Mouse (Mus musculus) MEL (cell line): ENCODE results near the gene Ckmt2. TPM values are rescaled to one million over a fixed set of nuclear protein-coding genes. Genes with fewer than 3 reads are reported as not detected.

Experiments used
- BHLHE40 ChIP-seq: IDR thresholded peaks from 2 replicates; pipeline ENCODE4 v1.6.1; 2012; ENCODE audit warnings: low read depth, mild to moderate bottlenecking, inconsistent platforms, low read length, improper control_type of control experiment, borderline replicate concordance
- CHD2 ChIP-seq: IDR thresholded peaks from 2 replicates; pipeline ENCODE4 v1.6.1; 2011; ENCODE audit warnings: low read length, improper control_type of control experiment
- GABPA ChIP-seq: IDR thresholded peaks from 2 replicates; pipeline ENCODE4 v1.6.1; 2012; ENCODE audit warnings: low read depth, mild to moderate bottlenecking, inconsistent platforms, low read length, improper control_type of control experiment, moderate library complexity
- HCFC1 ChIP-seq: IDR thresholded peaks from 2 replicates; pipeline ENCODE4 v1.6.1; 2012; ENCODE audit warnings: low read depth, mild to moderate bottlenecking, inconsistent platforms, low read length, improper control_type of control experiment, moderate library complexity
- MAFK ChIP-seq: IDR thresholded peaks from 2 replicates; pipeline ENCODE4 v1.6.1; 2011; ENCODE audit warnings: low read depth, mild to moderate bottlenecking, low read length, improper control_type of control experiment, borderline replicate concordance
- MAX ChIP-seq: IDR thresholded peaks from 2 replicates; pipeline ENCODE4 v1.6.1; 2011; ENCODE audit warnings: low read length, improper control_type of control experiment
- POLR2A ChIP-seq, 2 experiments: IDR thresholded peaks; 2 replicates each; pipeline ENCODE4 v1.6.1; 2011 to 2012; ENCODE audit warnings: low read length in 2 of 2, mild to moderate bottlenecking in 2 of 2, control low read depth in 1 of 2, improper control_type of control experiment in 1 of 2, low read depth in 1 of 2, moderate library complexity in 1 of 2; ENCODE audit not compliant: control insufficient read depth in 1 of 2, insufficient read depth in 1 of 2, poor library complexity in 1 of 2
- POLR2AphosphoS2 ChIP-seq: IDR thresholded peaks from 2 replicates; pipeline ENCODE4 v1.6.1; 2011; ENCODE audit warnings: low read length, improper control_type of control experiment
- RAD21 ChIP-seq: IDR thresholded peaks from 2 replicates; pipeline ENCODE4 v1.6.1; 2011; ENCODE audit warnings: mild to moderate bottlenecking, low read depth, low read length, improper control_type of control experiment
- SMC3 ChIP-seq: IDR thresholded peaks from 2 replicates; pipeline ENCODE4 v1.6.1; 2011; ENCODE audit warnings: low read depth, low read length, improper control_type of control experiment
- TCF12 ChIP-seq: IDR thresholded peaks from 2 replicates; pipeline ENCODE4 v1.6.1; 2014; ENCODE audit warnings: low read depth, mild to moderate bottlenecking, inconsistent platforms, low read length, improper control_type of control experiment, moderate library complexity
- ZKSCAN1 ChIP-seq: IDR thresholded peaks from 2 replicates; pipeline ENCODE4 v1.6.1; 2012; ENCODE audit warnings: low read depth, mild to moderate bottlenecking, inconsistent platforms, low read length, improper control_type of control experiment, moderate library complexity
- ZMIZ1 ChIP-seq: IDR thresholded peaks from 2 replicates; pipeline ENCODE4 v1.6.1; 2012; ENCODE audit warnings: low read depth, mild to moderate bottlenecking, inconsistent platforms, low read length, improper control_type of control experiment, moderate library complexity
- ZNF384 ChIP-seq: IDR thresholded peaks from 2 replicates; pipeline ENCODE4 v1.6.1; 2012; ENCODE audit warnings: low read depth, mild to moderate bottlenecking, inconsistent platforms, low read length, improper control_type of control experiment
- polyA plus RNA-seq, 2 experiments: library from polyadenylated mRNA; stranded (reverse) in 1 of 2; unstranded in 1 of 2; fragments of >175 nt in 1 of 2; fragments of >200 nt in 1 of 2; gene quantifications; 2 replicates each; pipeline versions ENCODE4 v1.2.1 to v1.2.4; 2012; ENCODE audit warnings: low replicate concordance in 2 of 2, low read depth in 1 of 2; ENCODE audit not compliant: insufficient read length in 2 of 2, insufficient read depth in 1 of 2, missing spikeins in 1 of 2
- total RNA-seq: library from RNA; depleted of rRNA; stranded (reverse); fragments of 300-350 nt; gene quantifications from 2 replicates; pipeline ENCODE4 v1.2.3, GENCODE M21; 2012; rRNA removed

Ckmt2 gene
- total and polyA plus RNA-seq, 3 experiments, result not detected

GRCm38 (mm10) chr13:91807155-91807839 is 69.4 kb downstream of the Ckmt2 start, which contains the start of gene Zcchc9 (continued):
- TF ChIP-seq POLR2AphosphoS2, result peak; percentile 90
- peak; percentile 62 for TF ChIP-seq MAX
- peak; percentile 58 for TF ChIP-seq TCF12
- TF ChIP-seq ZNF384, result no peak
- no peak for TF ChIP-seq GABPA
- no peak for TF ChIP-seq ZKSCAN1
- TF ChIP-seq POLR2A (IDR thresholded peaks at IDR 0.05; ENCODE audit: control insufficient read depth in 1 of 2, insufficient read depth in 1 of 2, low read depth in 1 of 2, low read length in 2 of 2, poor library complexity in 1 of 2), result peak; percentile 81 to 96
- peak; percentile 91 for TF ChIP-seq HCFC1
- TF ChIP-seq MAFK, result no peak
- TF ChIP-seq SMC3, result 0 out of 2 replicates have a peak, but pooled peaks have one; percentile 20
- no peak for TF ChIP-seq CHD2
- no peak for TF ChIP-seq BHLHE40
- TF ChIP-seq ZMIZ1, result peak; percentile 86
- TF ChIP-seq RAD21, result peak; percentile 4

Other genes with a start within 250 kb of the Ckmt2 start
- not detected in 2 replicates for gene Acot12, start 135.4 kb downstream of the Ckmt2 start, total RNA-seq
- under 1 TPM in 1 of 2 experiments, not detected in 1; 0.06 TPM for gene Acot12, start 135.4 kb downstream of the Ckmt2 start, polyA plus RNA-seq
- gene Zcchc9, start 69.2 kb downstream of the Ckmt2 start, total RNA-seq, result 24.7 and 27.5 TPM in 2 replicates
- 100 to 1,000 TPM in 1 of 2 experiments, 10 to 100 TPM in 1; 37.3 to 191 TPM for gene Zcchc9, start 69.2 kb downstream of the Ckmt2 start, polyA plus RNA-seq